Mouse (Mus musculus): Measurements from ENCODE around the gene Ntrk3.
A peak's percentile ranks its signal among the peaks of the same experiment; 100 is the strongest.

Gene Ntrk3

DNA sequence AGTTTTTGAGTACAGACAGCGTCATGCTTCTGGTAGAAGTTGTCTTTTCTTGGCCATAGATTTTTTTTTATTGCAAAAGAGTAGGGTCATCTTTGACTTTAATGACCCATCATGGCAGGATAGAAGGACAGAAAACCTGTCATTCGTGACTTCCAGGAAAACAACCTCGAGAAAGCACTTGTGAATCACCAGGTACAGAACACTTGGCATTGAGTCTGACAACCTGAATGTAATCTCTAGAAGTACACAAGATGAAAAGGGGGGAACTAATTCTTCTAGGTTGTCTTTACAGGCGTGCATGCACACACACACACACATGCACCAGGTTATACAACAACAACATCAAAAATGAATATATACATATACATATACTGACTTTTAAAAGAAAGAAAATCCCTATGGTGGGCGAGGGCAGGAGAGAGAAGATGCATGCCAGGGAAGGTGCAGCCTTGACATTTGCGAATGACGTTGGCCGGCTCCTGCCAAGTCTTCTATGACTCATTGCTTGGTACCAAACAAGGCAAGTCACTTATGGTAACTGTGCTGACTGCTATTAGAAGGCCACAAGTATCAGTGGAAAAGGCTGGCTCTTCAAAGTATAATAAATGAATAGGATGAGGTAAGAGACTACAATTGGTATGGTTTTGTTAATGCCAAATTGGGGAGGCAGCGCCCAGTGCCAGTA, 217.4 kb downstream of the Ntrk3 start:
- DNase-seq (ENCODE audit: low read depth, low spot score): no peak

DNA sequence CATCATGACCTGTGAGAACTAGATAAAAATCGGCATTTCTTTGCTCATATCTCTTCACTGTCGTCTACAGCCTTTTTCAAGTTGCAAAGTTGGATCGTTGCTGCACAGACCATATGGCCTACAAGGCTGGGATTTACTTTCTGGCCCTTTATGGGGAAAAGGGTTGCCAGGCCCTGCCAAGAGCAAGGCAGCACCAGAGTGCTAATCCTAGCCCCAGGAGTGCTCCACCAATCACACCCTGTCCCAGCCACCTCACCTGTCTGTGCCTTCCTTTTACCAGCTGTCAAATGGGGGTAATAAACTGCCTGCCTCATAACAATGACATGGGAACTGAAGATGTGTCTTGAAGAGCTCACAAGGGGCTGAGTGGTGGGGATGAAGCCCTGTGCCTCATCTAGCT, 218.1 kb downstream of the Ntrk3 start:
- no peak for DNase-seq (ENCODE audit: low read depth, low spot score)

DNA sequence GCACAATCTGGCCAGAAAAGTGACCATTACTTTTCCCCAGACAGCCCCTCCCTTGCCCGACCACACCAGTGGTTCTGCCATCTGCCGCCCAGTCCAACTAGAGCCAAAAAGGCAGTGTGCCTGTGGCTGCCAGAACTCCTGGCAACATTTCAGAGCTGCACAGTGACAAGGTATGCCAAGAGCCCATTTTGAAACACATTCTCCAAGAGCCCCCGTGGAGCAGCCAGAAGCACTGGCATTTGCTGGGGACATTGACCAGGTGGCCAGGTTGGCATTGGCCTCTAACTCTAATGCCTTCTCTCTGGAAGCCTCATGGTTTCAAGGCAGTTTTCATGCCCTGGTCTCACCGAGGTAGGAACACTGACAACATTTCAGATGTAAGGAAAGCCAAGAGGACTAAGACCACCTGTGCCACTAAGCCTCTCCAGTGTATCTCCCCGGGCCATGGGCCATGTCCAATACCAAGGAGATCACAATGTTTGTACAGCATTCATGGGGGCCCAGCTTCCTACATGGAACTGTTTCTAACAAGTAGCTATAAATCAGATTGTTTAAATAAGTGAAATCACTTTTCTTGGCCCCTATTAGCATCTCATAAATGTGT, 218.9 kb downstream of the Ntrk3 start:
- DNase-seq (ENCODE audit: low read depth, low spot score): no peak

DNA sequence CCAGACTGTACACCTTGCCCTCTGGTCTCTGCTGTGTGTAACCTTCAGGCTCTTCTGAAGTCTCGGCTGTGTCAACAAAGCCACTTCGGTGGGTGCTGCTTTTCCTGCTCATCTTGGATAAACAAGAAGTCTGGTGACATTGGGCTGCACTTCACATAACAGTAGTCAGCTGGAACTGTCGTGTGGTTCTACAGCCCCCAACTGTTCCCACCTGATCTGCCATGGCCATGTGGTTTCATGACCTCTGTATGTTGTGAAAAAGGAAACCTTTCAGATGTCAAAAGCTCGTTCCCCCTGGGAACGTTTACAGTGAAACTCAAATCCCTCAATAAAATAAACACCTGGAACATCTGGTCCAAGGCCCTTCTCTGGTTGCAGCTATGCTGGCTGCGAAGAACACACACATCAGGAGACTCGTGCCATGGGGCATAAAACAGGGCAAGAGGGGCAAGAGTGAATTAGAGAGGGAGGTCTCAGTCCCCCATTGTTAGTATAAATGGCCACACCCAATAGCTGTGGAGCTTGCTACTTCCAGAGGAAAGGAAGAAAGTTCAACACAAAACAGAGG, 222.7 kb downstream of the Ntrk3 start:
- DNase-seq (ENCODE audit: low read depth, low spot score): no peak

DNA sequence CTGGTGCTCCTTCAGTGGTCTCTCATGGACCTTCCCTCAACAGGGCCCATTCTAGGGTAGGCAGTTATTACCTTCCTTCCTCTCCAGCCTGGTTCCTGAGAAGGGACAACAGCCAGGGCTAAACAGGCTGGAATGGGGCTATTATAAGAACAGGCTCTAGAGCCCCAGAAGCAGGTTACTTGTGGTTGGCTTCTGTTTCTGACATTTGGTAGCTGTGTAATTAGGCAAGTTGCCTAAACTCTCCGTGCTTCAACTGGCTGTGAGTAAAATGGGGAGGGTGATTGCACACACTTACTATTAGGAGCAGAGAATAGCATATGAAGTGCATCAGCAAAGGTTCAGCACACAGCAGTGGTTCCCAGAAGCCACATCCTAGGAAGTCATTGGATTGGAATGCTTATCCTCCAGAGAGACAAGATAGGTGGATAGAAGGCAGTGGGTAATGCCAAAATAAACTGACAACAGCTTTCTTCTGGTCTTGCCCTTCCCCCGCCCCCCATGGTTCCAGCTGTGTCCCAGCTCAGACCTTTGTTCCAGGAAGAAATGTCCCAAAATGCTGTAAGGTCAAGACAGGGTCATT, 230.7 kb downstream of the Ntrk3 start:
- DNase-seq (ENCODE audit: low read depth, low spot score): no peak

DNA sequence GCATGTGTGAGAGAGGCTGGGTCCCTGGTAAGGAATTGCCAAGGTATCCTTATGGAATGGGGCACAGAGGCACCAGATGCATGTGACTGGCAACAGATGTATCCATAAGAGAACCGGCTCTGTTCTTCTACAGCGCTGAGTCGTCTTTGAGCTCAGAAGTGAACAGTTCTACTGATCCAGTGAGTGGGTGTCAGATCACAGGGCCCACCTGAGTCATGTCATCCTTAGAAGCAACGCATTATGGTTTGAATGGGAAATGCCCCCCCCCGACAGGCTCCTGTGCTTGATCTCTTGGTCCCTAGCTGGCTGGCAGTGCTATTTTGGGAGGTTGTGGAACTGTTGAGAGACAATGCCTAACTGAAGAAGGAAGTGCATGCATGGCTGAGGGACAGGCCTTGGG, 236.9 kb downstream of the Ntrk3 start:
- no peak for DNase-seq (ENCODE audit: low read depth, low spot score)

DNA sequence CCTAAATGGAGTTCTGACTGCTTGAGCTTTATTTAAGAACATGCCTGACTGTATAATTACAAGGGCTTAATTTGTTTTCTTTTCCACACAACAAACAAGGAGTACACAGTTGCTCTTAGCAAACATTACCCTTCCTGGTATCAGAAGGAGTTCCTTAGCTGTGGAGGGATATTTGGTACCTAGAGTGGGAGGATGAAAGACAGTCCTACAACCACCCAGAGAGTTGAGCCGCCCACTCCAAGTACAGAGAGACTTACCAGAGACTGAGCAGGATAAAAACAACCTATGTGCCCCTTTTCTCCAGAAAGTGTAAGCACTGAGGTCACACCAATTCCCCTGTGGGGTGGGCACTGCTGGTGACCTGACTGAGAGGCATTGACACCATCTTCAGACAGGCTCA, 237.8 kb downstream of the Ntrk3 start:
- no peak for DNase-seq (ENCODE audit: low read depth, low spot score)

DNA sequence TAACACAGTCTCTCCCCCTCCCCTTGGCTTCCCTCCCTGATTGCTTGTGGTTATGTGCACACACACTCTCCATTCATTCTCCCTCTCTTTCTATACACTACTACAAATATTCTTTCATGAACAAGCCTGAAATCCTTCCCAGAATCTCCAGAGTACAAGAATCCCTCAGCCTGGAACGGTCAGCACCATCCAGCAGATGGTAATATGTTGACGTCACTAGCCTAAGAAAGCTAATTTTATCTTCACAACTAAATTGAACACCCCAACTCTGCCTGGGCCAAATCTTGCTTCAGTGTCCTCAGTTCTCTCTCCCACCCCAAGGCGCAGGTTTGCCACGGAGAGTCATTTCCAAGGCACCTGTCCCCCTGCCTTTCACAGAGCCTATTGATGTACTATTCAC, 239.5 kb downstream of the Ntrk3 start:
- no peak for DNase-seq (ENCODE audit: low read depth, low spot score)

DNA sequence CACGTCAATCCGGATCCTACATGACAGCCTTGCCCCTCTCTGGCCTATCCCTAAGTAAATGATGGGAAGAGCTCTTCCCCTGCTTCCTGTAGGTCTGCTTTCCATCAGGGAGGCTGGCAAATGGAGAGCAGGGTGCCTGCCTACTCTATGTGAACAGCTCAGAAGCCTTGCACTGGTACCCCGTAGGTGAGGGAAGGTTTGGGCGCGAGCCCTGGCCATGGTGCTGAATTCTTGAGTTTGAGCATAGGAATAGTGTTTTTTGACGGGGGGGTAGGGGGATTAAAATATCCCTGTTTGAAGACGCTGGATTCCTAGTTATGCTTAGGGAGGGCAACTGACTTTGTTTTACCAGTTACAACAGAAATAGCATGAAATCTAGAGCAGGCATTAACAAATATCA, 240.0 kb downstream of the Ntrk3 start:
- DNase-seq (ENCODE audit: low read depth, low spot score): peak; percentile 18

DNA sequence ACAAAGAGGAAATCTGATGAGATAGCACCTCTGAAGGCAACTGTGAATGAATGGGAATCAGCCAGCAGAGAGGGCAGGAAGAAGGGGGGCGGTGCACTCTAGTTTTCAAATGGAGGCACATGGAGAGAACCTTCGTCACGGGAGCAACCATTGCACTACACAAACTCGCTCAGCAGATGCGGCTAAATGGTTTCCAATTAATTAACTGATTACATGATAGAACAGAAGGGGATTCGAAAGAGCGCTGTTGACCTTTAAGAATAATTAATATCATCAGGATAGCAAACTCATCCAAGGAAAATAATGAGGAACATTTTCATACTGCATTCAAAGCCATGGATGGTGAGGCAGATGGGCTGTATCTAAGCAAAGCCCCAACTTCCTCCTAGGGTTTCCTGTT, 244.2 kb downstream of the Ntrk3 start:
- DNase-seq (ENCODE audit: low read depth, low spot score): no peak

DNA sequence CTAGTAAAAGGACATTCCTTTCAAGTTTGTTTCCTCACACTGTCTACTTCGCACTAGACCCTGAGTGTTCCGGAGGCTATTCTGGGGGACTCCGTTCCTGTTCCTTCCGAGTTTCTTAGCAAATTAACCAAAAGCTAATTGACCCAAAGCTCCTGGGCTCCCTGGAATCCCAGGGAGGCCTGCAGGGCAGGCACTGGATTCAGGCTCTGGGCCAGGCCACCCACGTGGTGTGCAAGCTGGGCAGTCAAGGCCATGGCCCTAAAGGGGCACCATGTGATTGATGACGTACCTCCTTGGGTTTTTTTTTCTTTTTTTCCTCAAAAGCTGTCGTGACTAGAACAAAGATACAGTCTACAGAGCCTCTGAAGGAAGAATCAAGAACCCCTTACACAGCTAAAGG, 246.6 kb downstream of the Ntrk3 start:
- no peak for DNase-seq (ENCODE audit: low read depth, low spot score)

DNA sequence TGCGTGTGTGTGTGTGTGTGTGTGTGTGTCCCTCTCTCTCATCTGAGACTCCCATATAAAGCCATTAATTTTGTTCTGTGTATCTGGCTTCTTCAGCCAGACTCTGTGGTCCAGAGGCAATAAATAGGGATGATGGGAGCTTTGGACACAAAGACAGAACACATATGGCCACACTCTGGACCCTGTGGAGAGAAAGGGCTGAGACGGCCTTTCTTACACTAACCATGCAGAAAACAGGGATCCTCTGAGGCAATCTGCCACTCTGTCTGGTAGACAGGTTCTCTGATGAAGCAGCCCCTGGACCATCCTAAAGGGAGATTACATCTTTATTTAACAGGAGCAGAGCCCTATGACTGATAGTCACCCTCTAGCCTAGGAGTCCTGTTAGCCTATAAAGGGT, 253.5 kb downstream of the Ntrk3 start:
- no peak for DNase-seq (ENCODE audit: low read depth, low spot score)

DNA sequence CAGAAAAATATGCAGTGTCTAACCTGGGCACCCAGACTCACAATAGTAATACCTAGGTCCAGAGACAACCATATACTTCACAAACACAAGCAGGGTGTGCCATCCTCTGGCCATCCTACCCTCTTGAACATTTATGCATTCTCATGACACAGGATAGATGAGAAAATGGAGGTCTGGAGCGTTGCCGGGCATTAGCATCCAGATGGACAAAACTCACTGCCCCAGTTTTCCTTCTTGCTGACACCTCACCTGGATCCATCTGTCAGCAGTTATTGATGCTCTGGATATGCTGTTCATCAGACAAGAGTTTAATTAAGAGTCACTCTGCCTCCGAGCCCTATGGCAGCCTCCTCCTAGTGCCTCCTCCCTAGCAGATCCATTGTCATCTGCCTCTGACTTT, 254.1 kb downstream of the Ntrk3 start:
- DNase-seq (ENCODE audit: low read depth, low spot score): no peak

DNA sequence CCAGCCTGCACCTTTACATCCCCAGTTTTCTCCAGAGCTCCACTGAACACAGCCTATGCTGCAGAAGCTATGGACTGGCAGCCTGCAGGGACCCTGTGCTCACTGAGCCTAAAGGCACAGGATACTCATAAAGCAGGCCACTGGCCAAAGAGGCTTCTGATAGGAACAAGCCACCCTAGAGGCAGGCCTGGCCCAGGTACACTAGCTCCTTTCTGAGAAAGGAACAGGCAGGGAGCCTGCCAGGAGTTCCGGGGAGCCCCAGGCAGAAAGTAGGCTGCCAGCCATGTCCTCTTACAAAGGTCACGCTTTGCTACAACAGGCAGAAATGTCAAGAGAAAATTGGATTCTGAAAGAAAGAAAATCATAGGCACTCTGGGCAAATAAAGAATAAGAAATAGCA, 254.8 kb downstream of the Ntrk3 start:
- DNase-seq (ENCODE audit: low read depth, low spot score): no peak

DNA sequence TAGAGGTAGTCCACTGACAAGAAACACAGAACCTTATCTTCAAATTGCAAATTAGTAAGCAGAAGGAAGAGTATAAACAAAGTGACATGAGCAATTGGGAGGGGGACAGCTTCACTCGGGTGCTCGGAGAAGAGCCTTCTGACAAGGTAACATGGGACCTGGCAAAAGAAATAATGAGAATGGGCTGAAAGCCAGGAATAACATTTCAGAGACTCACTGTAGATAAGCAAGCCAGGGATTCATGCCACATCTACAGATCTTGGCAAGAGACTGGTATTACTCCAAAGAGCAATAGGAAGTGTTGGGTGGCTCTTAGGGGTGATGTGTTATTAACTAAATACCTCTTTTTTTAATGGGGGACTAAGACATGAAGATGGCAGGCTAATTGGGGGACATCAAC, 258.9 kb downstream of the Ntrk3 start:
- no peak for DNase-seq (ENCODE audit: low read depth, low spot score)

DNA sequence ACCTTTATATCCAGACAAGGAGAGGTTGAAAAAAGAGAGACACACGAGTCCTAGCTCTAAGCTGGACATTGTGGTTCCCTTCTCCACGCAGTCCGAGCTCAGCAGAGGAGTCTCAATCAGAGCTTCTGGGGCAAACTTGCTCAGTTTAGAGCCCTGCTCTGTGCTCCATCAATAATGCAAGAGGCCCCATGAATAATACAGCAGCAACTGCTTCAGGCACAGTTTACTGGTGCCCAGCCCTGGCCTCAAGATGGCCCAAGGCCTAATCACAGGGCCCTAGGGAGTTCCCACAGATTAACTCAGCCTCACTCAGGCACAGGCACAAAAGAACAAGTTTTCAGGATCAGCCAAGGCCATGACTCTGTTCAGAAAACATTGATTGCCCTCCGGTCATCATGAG, 266.1 kb downstream of the Ntrk3 start:
- no peak for DNase-seq (ENCODE audit: low read depth, low spot score)

DNA sequence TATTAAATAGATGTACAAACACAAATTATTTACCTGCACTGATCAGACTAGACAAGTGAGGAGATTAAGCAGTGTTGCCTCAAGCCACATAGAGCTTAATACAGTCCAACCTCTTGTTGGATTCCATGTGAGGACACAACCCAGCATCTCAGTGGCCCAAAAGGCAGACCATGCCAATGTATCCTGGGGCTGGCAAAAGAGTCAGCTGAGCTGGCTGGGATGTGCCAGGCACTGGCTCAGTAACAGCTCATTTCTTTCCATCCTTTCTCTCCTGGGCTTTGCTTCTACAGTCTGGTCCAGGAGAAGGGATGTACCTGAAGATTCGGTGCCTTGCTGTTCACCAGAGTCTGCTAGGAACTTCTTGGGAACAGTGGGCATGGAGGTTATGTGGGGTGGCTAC, 266.5 kb downstream of the Ntrk3 start:
- no peak for DNase-seq (ENCODE audit: low read depth, low spot score)

DNA sequence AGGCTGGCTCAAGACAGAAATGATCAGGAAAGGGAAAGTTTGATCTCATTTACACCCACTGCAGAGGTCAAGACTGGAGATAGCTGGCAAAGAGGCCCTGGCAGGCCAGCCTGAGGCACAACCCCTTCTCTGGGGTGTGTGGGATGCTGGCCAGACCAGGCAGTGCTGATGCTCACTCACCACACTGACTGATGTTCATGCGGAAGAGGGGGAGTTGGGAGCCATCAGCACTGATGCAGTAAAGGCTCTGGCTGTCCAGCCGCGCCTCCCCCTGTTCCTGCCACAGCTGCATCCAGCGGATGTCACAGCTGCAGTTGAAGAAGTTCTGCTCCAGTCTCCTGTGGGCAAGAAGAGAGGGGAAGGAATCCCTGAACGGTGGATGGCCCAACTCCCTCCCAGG, 275.2 kb downstream of the Ntrk3 start:
- no peak for DNase-seq (ENCODE audit: low read depth, low spot score)

DNA sequence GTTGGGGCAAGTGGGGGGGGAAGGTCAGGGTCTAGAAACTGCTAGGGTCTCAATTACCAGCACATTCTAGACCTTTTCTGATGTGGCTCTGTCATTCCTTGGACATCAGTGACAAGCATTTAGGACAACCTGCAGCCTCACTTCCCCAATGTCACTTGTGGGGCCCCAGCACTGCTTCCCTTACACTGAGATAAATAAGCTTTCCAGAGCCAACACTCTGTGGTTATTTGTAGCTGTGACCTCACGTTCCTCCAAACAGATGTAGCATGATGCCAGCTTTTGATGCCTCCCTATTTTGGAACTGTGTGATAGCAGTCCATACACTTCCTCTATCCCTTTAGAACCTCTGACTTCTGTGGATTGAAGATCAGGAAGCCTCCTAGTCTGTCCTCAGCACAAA, 278.8 kb downstream of the Ntrk3 start:
- no peak for DNase-seq (ENCODE audit: low read depth, low spot score)

DNA sequence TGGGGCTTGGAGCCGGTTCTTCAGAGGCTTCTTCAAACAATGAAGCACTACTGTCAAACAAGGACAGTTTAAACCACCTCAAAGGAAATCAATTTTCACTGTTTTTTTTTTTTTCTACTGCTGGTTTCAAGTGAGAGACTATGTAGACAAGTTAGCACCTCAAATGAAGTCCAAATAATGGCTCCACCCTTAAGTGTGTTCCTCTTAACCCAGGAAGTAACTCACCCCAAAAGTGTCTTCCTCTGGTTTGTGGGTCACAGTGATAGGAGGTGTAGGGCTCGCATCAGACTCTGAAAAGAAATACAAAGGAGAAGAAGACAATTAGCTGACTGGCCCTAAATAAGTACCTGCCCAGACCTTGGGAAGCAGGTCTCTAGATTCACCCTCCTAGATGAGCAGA, 286.1 kb downstream of the Ntrk3 start:
- no peak for DNase-seq (ENCODE audit: low read depth, low spot score)

DNA sequence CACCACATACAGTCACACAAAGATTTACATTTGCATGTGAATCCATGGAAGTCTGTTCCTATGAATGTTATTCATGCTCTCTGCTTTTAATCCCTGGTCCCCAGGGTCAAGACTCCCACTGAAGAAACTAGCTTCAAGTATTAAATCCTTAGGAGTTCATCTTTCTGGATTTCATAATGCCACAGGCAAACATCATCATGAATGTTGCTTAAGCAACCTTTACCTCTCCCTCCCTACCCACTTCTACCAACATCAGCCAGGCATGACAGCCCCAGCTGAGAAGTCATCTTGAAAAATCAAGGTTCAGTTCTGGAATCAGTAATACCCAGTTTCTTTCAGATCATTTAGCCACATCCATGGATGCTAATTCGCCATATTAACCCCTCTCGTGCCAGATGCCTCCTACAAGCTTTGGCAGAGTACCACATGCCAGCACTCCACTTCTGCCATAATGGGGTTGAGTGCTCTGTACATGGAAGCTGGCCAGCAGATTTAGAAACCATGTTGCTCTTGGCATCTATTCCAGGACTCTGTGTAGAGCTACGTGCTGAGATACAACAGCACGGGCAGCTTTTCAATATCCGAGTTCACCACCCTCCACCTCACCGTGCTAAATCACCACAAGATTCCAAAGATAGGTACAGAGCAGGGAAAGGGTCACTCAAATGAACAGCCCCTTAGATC, 287.8 kb downstream of the Ntrk3 start:
- DNase-seq (ENCODE audit: low read depth, low spot score): no peak

DNA sequence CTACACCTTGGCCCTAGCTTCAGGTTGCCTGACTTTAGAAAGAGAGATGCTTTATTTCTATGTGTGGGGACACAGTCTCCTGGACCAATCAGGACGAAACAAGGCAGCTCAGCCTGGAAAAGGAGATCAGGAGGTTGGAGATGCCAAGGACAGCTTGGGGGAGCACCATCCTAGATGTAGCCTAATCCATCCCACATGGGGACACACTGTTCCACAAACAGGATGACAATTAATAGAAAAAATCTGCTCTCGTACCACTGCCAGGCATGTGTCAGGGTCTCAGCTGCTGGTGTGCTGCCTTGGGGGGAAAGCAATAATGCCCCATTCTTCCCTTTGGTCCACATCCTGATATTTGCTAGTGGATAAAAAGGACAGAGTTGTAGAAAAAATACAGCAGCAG, 289.0 kb downstream of the Ntrk3 start:
- DNase-seq (ENCODE audit: low read depth, low spot score): no peak
